Mouse (Mus musculus) heart, postnatal 10 days (tissue): ENCODE measurements around the gene Aldh3a1. TPM values are rescaled to one million over a fixed set of nuclear protein-coding genes. Genes with fewer than 3 reads are reported as not detected.
A peak's percentile ranks its signal among the peaks of the same experiment; 100 is the strongest.
"Not testable (repeated sequence)": the region's sequence is repeated elsewhere in the genome, so short reads cannot be mapped to it uniquely, and the experiment has no call there.

ENCODE experiments used
- DNase-seq, 2 experiments: peaks; one replicate each; pipeline ENCODE4 v3.0.0; 2021
- intact Hi-C: fragments of 180-260 bp; cut with DNase I; formaldehyde crosslinking; loops from one replicate; pipeline ENCODE4 v1.15.1; 2025
- total RNA-seq, 2 experiments: library from RNA; stranded (reverse); gene quantifications; 2 replicates each; pipeline ENCODE4 v1.2.3; 2021

Gene Aldh3a1
- total RNA-seq = under 1 TPM; 0.45 to 0.89 TPM

- peak in 1 of 2 experiments; percentile 42 for DNase-seq
- intact Hi-C loops = no loop called here
Observed at GRCm38 (mm10) chr11:61207487-61208246, at the start of gene Aldh3a1. Aldh3a1 (plus strand) TSS chr11:61207537.

GRCm38 (mm10) chr11:61158141-61158540 lies 49.2 kb upstream of the Aldh3a1 start:
- intact Hi-C loops = no loop called here
- no peak for DNase-seq

GRCm38 (mm10) chr11:61159796-61160732 lies 47.3 kb upstream of the Aldh3a1 start:
- no peak for DNase-seq
- intact Hi-C loops = no loop called here

GRCm38 (mm10) chr11:61161121-61161520 lies 46.2 kb upstream of the Aldh3a1 start:
- intact Hi-C loops = no loop called here

GRCm38 (mm10) chr11:61162776-61163175 lies 44.6 kb upstream of the Aldh3a1 start:
- no peak for DNase-seq
- intact Hi-C loops = no loop called here

More at GRCm38 (mm10) chr11:61161121-61161520, 46.2 kb upstream of the Aldh3a1 start:
- no peak for DNase-seq

GRCm38 (mm10) chr11:61163341-61163740 lies 44.0 kb upstream of the Aldh3a1 start:
- DNase-seq = no peak
- intact Hi-C loops = no loop called here

GRCm38 (mm10) chr11:61164366-61164765 lies 43.0 kb upstream of the Aldh3a1 start:
- no peak for DNase-seq

GRCm38 (mm10) chr11:61164881-61165280 lies 42.5 kb upstream of the Aldh3a1 start:
- DNase-seq = no peak
- intact Hi-C loops = no loop called here

More at GRCm38 (mm10) chr11:61164366-61164765, 43.0 kb upstream of the Aldh3a1 start:
- intact Hi-C loops = no loop called here

GRCm38 (mm10) chr11:61170184-61170583 lies 37.2 kb upstream of the Aldh3a1 start:
- no peak for DNase-seq
- intact Hi-C loops = no loop called here

GRCm38 (mm10) chr11:61173477-61173876 lies 33.9 kb upstream of the Aldh3a1 start:
- intact Hi-C loops, DNase-seq: not testable (repeated sequence)

GRCm38 (mm10) chr11:61174291-61174820 lies 33.0 kb upstream of the Aldh3a1 start:
- DNase-seq = no peak
- intact Hi-C loops = no loop called here

- peak; percentile 100 for DNase-seq
- intact Hi-C loops = no loop called here
Observed at GRCm38 (mm10) chr11:61174821-61175658, 32.3 kb upstream of the Aldh3a1 start, which contains the start of gene Usp22. Usp22 (minus strand) TSS chr11:61175055.

GRCm38 (mm10) chr11:61175778-61176177 lies 31.6 kb upstream of the Aldh3a1 start:
- intact Hi-C loops = no loop called here
- no peak for DNase-seq

- intact Hi-C loops = no loop called here
- DNase-seq = no peak
Observed at GRCm38 (mm10) chr11:61176321-61176720, 31.0 kb upstream of the Aldh3a1 start.

- no peak for DNase-seq
- intact Hi-C loops = no loop called here
Observed at GRCm38 (mm10) chr11:61180361-61180760, 27.0 kb upstream of the Aldh3a1 start.

- intact Hi-C loops = no loop called here
Observed at GRCm38 (mm10) chr11:61181624-61182023, 25.7 kb upstream of the Aldh3a1 start.

GRCm38 (mm10) chr11:61183820-61184219 lies 23.5 kb upstream of the Aldh3a1 start:
- intact Hi-C loops = no loop called here
- no peak for DNase-seq

More at GRCm38 (mm10) chr11:61181624-61182023, 25.7 kb upstream of the Aldh3a1 start:
- DNase-seq = no peak

- no peak for DNase-seq
- intact Hi-C loops = loop anchor here (5.0 to 10.0 kb wide), 2 partner anchors 147 to 314 kb away; partner anchors contain the start of gene B9d1
Observed at GRCm38 (mm10) chr11:61190776-61191175, 16.6 kb upstream of the Aldh3a1 start.

- not testable (repeated sequence) for DNase-seq
- intact Hi-C loops = loop anchor here (2.0 to 10.0 kb wide), 3 partner anchors 39 to 313 kb away; partner anchors contain the start of gene B9d1
Observed at GRCm38 (mm10) chr11:61192123-61192522, 15.2 kb upstream of the Aldh3a1 start.

- intact Hi-C loops = loop anchor here (1.0 to 10.0 kb wide), 5 partner anchors 38 to 312 kb away; partner anchors contain the start of gene B9d1
- DNase-seq = no peak
Observed at GRCm38 (mm10) chr11:61192779-61193178, 14.6 kb upstream of the Aldh3a1 start.
